Mouse (Mus musculus) CH12.LX (cell line): ENCODE data around the gene Vps37b. TPM values are rescaled to one million over a fixed set of nuclear protein-coding genes. Genes with fewer than 3 reads are reported as not detected.

Experiments used
- DNase-seq: peaks from one replicate; pipeline ENCODE4 v3.0.0-alpha.2; 2013; ENCODE audit errors: extremely low read depth
- H3K27ac ChIP-seq: 2 replicates; pipeline ENCODE4 v1.5.1; 2012; ENCODE audit warnings: low read depth, mild to moderate bottlenecking, control low read depth, moderate library complexity; ENCODE audit not compliant: insufficient read depth
- H3K27me3 ChIP-seq: replicated peaks from 2 replicates; pipeline ENCODE3; 2012; ENCODE audit warnings: inconsistent platforms
- H3K36me3 ChIP-seq, 2 experiments: replicated peaks in 1 of 2; 2 replicates each; pipeline versions ENCODE3 to v1.6.1; 2012; ENCODE audit warnings: inconsistent platforms in 1 of 2, low read length in 1 of 2, mild to moderate bottlenecking in 1 of 2, mixed read lengths in 1 of 2, moderate library complexity in 1 of 2; ENCODE audit not compliant: control insufficient read depth in 1 of 2, insufficient read depth in 1 of 2
- H3K4me1 ChIP-seq, 2 experiments: 2 replicates each; pipeline ENCODE4 v1.6.1; 2012; ENCODE audit warnings: inconsistent platforms in 1 of 2, moderate library complexity in 1 of 2; ENCODE audit not compliant: insufficient read depth in 2 of 2, control insufficient read depth in 1 of 2
- H3K4me2 ChIP-seq: 2 replicates; pipeline ENCODE4 v1.6.1; 2012; ENCODE audit warnings: low read depth, mild to moderate bottlenecking, control low read depth; ENCODE audit not compliant: poor library complexity, insufficient read depth, severe bottlenecking
- H3K4me3 ChIP-seq, 3 experiments: fragments of 150-350 bp in 1 of 3; sonication (generic) in 1 of 3; replicated peaks in 1 of 3; 2 replicates each; pipeline versions ENCODE3 to v1.5.1; 2011 to 2012; ENCODE audit warnings: low read depth in 2 of 3, low read length in 2 of 3, mild to moderate bottlenecking in 2 of 3, moderate library complexity in 2 of 3, control low read depth in 1 of 3, improper control_type of control experiment in 1 of 3, inconsistent platforms in 1 of 3, mixed read lengths in 1 of 3; ENCODE audit not compliant: poor library complexity in 1 of 3
- H3K79me2 ChIP-seq: replicated peaks from 2 replicates; pipeline ENCODE4 v1.6.1; 2012; ENCODE audit warnings: mild to moderate bottlenecking, moderate library complexity; ENCODE audit not compliant: control insufficient read depth, poor library complexity, insufficient read depth, severe bottlenecking; ENCODE audit errors: extremely low read depth
- H3K9ac ChIP-seq: 2 replicates; pipeline ENCODE4 v1.6.1; 2012; ENCODE audit warnings: low read depth, mild to moderate bottlenecking, control low read depth, moderate library complexity; ENCODE audit not compliant: insufficient read depth
- H3K9me3 ChIP-seq: replicated peaks from 2 replicates; pipeline ENCODE3; 2012; ENCODE audit warnings: low read length, inconsistent platforms, mixed read lengths
- BHLHE40 ChIP-seq: IDR thresholded peaks from 2 replicates; pipeline ENCODE4 v1.6.1; 2011; ENCODE audit warnings: mild to moderate bottlenecking, low read depth, low read length, improper control_type of control experiment
- CHD2 ChIP-seq: IDR thresholded peaks from 2 replicates; pipeline ENCODE4 v1.6.1; 2011; ENCODE audit warnings: low read length, improper control_type of control experiment
- CTCF ChIP-seq, 2 experiments: IDR thresholded peaks in 1 of 2; conservative IDR thresholded peaks in 1 of 2; 2 replicates each; pipeline ENCODE4 v1.5.1; 2011 to 2012; ENCODE audit warnings: low read depth in 2 of 2, low read length in 2 of 2, improper control_type of control experiment in 1 of 2, inconsistent platforms in 1 of 2, mild to moderate bottlenecking in 1 of 2, moderate library complexity in 1 of 2
- E2F4 ChIP-seq: IDR thresholded peaks from 2 replicates; pipeline ENCODE4 v1.6.1; 2011; ENCODE audit warnings: low read depth, low read length, improper control_type of control experiment; ENCODE audit not compliant: insufficient replicate concordance
- ELF1 ChIP-seq: IDR thresholded peaks from 2 replicates; pipeline ENCODE4 v1.6.1; 2014; ENCODE audit warnings: low read depth, mild to moderate bottlenecking, inconsistent platforms, low read length, improper control_type of control experiment
- EP300 ChIP-seq: IDR thresholded peaks from 2 replicates; pipeline ENCODE4 v1.6.1; 2011; ENCODE audit warnings: low read length, improper control_type of control experiment
- ETS1 ChIP-seq: conservative IDR thresholded peaks from 2 replicates; pipeline ENCODE4 v1.6.1; 2012; ENCODE audit warnings: low read depth, mild to moderate bottlenecking, inconsistent platforms, low read length, improper control_type of control experiment, moderate library complexity
- HCFC1 ChIP-seq: IDR thresholded peaks from 2 replicates; pipeline ENCODE4 v1.6.1; 2012; ENCODE audit warnings: low read depth, mild to moderate bottlenecking, inconsistent platforms, low read length, improper control_type of control experiment
- IRF4 ChIP-seq: IDR thresholded peaks from 2 replicates; pipeline ENCODE4 v1.6.1; 2014; ENCODE audit warnings: low read depth, mild to moderate bottlenecking, inconsistent platforms, low read length, improper control_type of control experiment
- JUN ChIP-seq: IDR thresholded peaks from 2 replicates; pipeline ENCODE4 v1.6.1; 2011; ENCODE audit warnings: low read depth, mild to moderate bottlenecking, low read length, improper control_type of control experiment, moderate library complexity; ENCODE audit not compliant: insufficient read depth
- JUND ChIP-seq: conservative IDR thresholded peaks from 2 replicates; pipeline ENCODE4 v1.6.1; 2011; ENCODE audit warnings: low read depth, low read length, improper control_type of control experiment
- KAT2A ChIP-seq: IDR thresholded peaks from 2 replicates; pipeline ENCODE4 v1.6.1; 2012; ENCODE audit warnings: low read length, improper control_type of control experiment, inconsistent platforms; ENCODE audit not compliant: insufficient replicate concordance
- MAFK ChIP-seq: IDR thresholded peaks from 2 replicates; pipeline ENCODE4 v1.6.1; 2011; ENCODE audit warnings: low read length, improper control_type of control experiment; ENCODE audit not compliant: insufficient replicate concordance
- MAZ ChIP-seq: IDR thresholded peaks from 2 replicates; pipeline ENCODE4 v1.6.1; 2012; ENCODE audit warnings: low read depth, mild to moderate bottlenecking, inconsistent platforms, low read length, improper control_type of control experiment, moderate library complexity
- MXI1 ChIP-seq: IDR thresholded peaks from 2 replicates; pipeline ENCODE4 v1.6.1; 2011; ENCODE audit warnings: mild to moderate bottlenecking, low read depth, low read length, improper control_type of control experiment
- MYC ChIP-seq: IDR thresholded peaks from 2 replicates; pipeline ENCODE4 v1.6.1; 2011; ENCODE audit warnings: low read depth, mild to moderate bottlenecking, improper control_type of control experiment, low read length
- NELFE ChIP-seq: IDR thresholded peaks from 2 replicates; pipeline ENCODE4 v1.6.1; 2011; ENCODE audit warnings: low read depth, low read length, improper control_type of control experiment
- NRF1 ChIP-seq: IDR thresholded peaks from 2 replicates; pipeline ENCODE4 v1.6.1; 2014; ENCODE audit warnings: low read depth, mild to moderate bottlenecking, inconsistent platforms, low read length, improper control_type of control experiment, moderate library complexity
- PAX5 ChIP-seq: IDR thresholded peaks from 2 replicates; pipeline ENCODE4 v1.6.1; 2012; ENCODE audit warnings: low read length, inconsistent platforms, mixed read lengths
- POLR2A ChIP-seq: IDR thresholded peaks from 2 replicates; pipeline ENCODE4 v1.6.1; 2011; ENCODE audit warnings: low read depth, mild to moderate bottlenecking, improper control_type of control experiment, low read length
- POLR2AphosphoS2 ChIP-seq: IDR thresholded peaks from 2 replicates; pipeline ENCODE4 v1.6.1; 2011; ENCODE audit warnings: low read depth, low read length, improper control_type of control experiment
- RAD21 ChIP-seq: IDR thresholded peaks from 2 replicates; pipeline ENCODE4 v1.6.1; 2011; ENCODE audit warnings: low read depth, mild to moderate bottlenecking, low read length, improper control_type of control experiment, moderate library complexity
- SMC3 ChIP-seq: IDR thresholded peaks from 2 replicates; pipeline ENCODE4 v1.6.1; 2011; ENCODE audit warnings: low read depth, low read length, improper control_type of control experiment
- TBP ChIP-seq: conservative IDR thresholded peaks from 2 replicates; pipeline ENCODE4 v1.6.1; 2011; ENCODE audit warnings: low read depth, low read length, improper control_type of control experiment
- TCF12 ChIP-seq: IDR thresholded peaks from 2 replicates; pipeline ENCODE4 v1.6.1; 2014; ENCODE audit warnings: low read depth, mild to moderate bottlenecking, inconsistent platforms, low read length, improper control_type of control experiment
- UBTF ChIP-seq: IDR thresholded peaks from 2 replicates; pipeline ENCODE4 v1.6.1; 2012; ENCODE audit warnings: low read depth, mild to moderate bottlenecking, inconsistent platforms, low read length, improper control_type of control experiment, moderate library complexity
- USF1 ChIP-seq: IDR thresholded peaks from 2 replicates; pipeline ENCODE4 v1.6.1; 2014; ENCODE audit warnings: low read depth, mild to moderate bottlenecking, inconsistent platforms, low read length, improper control_type of control experiment
- USF2 ChIP-seq: conservative IDR thresholded peaks from 2 replicates; pipeline ENCODE4 v1.6.1; 2011; ENCODE audit warnings: low read depth, low read length, improper control_type of control experiment
- ZC3H11A ChIP-seq: IDR thresholded peaks from 2 replicates; pipeline ENCODE4 v1.6.1; 2012; ENCODE audit warnings: low read depth, mild to moderate bottlenecking, inconsistent platforms, low read length, improper control_type of control experiment
- ZKSCAN1 ChIP-seq: IDR thresholded peaks from 2 replicates; pipeline ENCODE4 v1.6.1; 2012; ENCODE audit warnings: low read depth, inconsistent platforms, low read length, improper control_type of control experiment, borderline replicate concordance
- ZMIZ1 ChIP-seq: IDR thresholded peaks from 2 replicates; pipeline ENCODE4 v1.6.1; 2012; ENCODE audit warnings: low read depth, mild to moderate bottlenecking, inconsistent platforms, low read length, improper control_type of control experiment
- ZNF384 ChIP-seq: IDR thresholded peaks from 2 replicates; pipeline ENCODE4 v1.6.1; 2012; ENCODE audit warnings: low read depth, low read length, improper control_type of control experiment, inconsistent platforms
- dilution Hi-C: fragments of 300-500 bp; cut with MboI; formaldehyde crosslinking; loops from 2 replicates; pipeline ENCODE4 v1.14.3; 2020; ENCODE audit warnings: low sequenced_read_pairs; ENCODE audit not compliant: extremely low pct_unique_long_range_greater_than_20kb, extremely low pct_ligation_motif_present
- in situ Hi-C: fragments of 300-500 bp; cut with MboI; formaldehyde crosslinking; loops from 3 replicates; pipeline ENCODE4 v1.14.3; 2019; ENCODE audit warnings: low sequenced_read_pairs, low pct_ligation_motif_present, low pct_unique_long_range_greater_than_20kb, mixed read lengths
- polyA plus RNA-seq: library from polyadenylated mRNA; unstranded; fragments of >175 nt; gene quantifications from 2 replicates; pipeline ENCODE4 v1.2.1, GENCODE M21; 2012; ENCODE audit warnings: low read depth; ENCODE audit not compliant: insufficient read length
- total RNA-seq, 2 experiments: library from RNA; depleted of rRNA; stranded (reverse); fragments of 300-350 nt in 1 of 2; fragments of >200 nt in 1 of 2; gene quantifications; 2 replicates each; pipeline ENCODE4 v1.2.3; 2012 to 2014

Gene Vps37b
- total and polyA plus RNA-seq, 3 experiments, result 8.7 to 23.5 (median 10.2) TPM

- dilution Hi-C loops, result no loop called here
These were observed 57.9 kb downstream of the Vps37b start for GRCm38 (mm10) chr5:123974179-123974485.

DNA sequence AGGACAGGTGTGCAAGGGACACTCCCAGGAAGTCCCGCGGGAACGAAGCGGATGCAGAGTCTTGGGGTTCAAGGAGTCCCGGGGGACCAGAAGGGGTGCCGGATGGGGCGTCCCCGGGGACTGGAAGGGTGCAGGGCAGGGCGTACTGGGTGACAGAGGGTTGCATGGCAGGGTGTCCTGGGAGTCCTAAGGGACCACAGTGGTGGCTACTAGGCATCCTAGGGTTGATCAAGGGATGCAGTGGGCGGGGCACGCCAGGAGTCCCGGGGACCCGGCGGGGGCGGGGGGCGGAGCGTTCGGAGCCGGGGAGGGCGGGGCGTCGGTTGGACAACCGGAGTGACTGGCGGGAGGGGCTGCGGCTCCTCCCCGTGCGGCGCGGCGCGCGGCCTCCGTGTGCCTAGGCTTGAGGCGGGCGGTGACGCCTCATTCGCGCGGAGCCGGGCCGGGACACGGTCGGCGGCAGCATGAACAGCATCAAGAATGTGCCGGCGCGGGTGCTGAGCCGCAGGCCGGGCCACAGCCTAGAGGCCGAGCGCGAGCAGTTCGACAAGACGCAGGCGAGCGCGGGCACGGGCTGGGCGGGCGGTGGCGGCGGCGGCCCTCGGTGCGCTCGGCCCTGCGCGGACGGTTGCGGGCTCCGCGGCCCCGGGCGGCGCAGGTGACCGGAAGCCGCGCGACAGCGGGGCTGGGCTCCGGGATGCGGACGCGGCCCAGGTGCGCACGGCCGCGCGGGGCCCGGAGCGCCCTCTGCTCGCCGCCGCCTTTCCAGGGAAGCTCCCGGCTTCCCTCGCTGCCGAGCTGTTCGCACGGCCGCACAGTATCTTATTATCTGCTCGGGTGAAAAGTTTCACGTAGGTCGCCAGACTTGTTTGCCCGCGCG is 58.5 kb downstream of the Vps37b start, which contains the start of gene Hip1r:
Gene Hip1r, plus strand, starts transcription at position 330 of the 880 bp plus-strand sequence.
- Histone ChIP-seq H3K4me3 (peak within 1 kb of the TSS; percentile 63 to 96 (median 85)), H3K9ac (peak within 1 kb of the TSS; percentile 97), H3K9me3 (no peaks in the 10 kb centered on the region), H3K36me3 (peaks cover 0 to 7% of the 10 kb centered on the region in 2 experiments), H3K27ac (peak within 1 kb of the TSS; percentile 73), H3K4me1 (peaks cover 20 to 44% of the 10 kb centered on the region in 2 experiments), H3K4me2 (peak within 1 kb of the TSS; percentile 58), H3K27me3 (no peaks in the 10 kb centered on the region), H3K79me2 (peaks cover 39% of the 10 kb centered on the region)
- peak; percentile 77 for DNase-seq
- dilution Hi-C loops (no loop called here), in situ Hi-C loops (no loop called here)
- TF ChIP-seq TBP (no peak), NELFE (peak; percentile 85), ELF1 (no peak), MYC (no peak), USF1 (no peak), CHD2 (no peak), NRF1 (no peak; the same call in 1 of the 2 replicates), RAD21 (no peak), JUND (no peak), ZNF384 (peak; percentile 39; the same call in 1 of the 2 replicates), E2F4 (no peak), ZC3H11A (no peak), POLR2AphosphoS2 (0 out of 2 replicates have a peak, but pooled peaks have one; percentile 45), MXI1 (no peak; the same call in 1 of the 2 replicates), SMC3 (no peak), CTCF (conservative IDR thresholded peaks at IDR 0.05 in 1 of 2, IDR thresholded peaks at IDR 0.05 in 1 of 2; ENCODE audit: low read depth in 2 of 2, low read length in 2 of 2) (no peak), KAT2A (0 out of 2 replicates have a peak, but pooled peaks have one; percentile 27), TCF12 (peak; percentile 65), EP300 (peak; percentile 47; the same call in 1 of the 2 replicates), UBTF (peak; percentile 40; the same call in 1 of the 2 replicates), POLR2A (peak; percentile 81), IRF4 (peak; percentile 40), ETS1 (peak; percentile 51), ZKSCAN1 (no peak), MAFK (no peak), HCFC1 (no peak), ZMIZ1 (peak; percentile 79), PAX5 (no peak), JUN (no peak), MAZ (0 out of 2 replicates have a peak, but pooled peaks have one; percentile 5)

More at GRCm38 (mm10) chr5:123974179-123974485, 57.9 kb downstream of the Vps37b start:
- H3K79me2 ChIP-seq, result peaks cover 44% of the 10 kb centered on the region
- no peaks in the 10 kb centered on the region for H3K27me3 ChIP-seq
- H3K9ac ChIP-seq, result peak overlapping the region; percentile 97
- TF ChIP-seq BHLHE40 (peak; percentile 44), USF2 (no peak)
- peak overlapping the region; percentile 63 to 96 (median 85) for H3K4me3 ChIP-seq
- DNase-seq, result no peak
- H3K4me1 ChIP-seq, result peaks cover 23 to 49% of the 10 kb centered on the region in 2 experiments
- H3K27ac ChIP-seq, result peak overlapping the region; percentile 73
- H3K36me3 ChIP-seq, result peaks cover 0 to 10% of the 10 kb centered on the region in 2 experiments
- in situ Hi-C loops, result no loop called here
- H3K9me3 ChIP-seq, result no peaks in the 10 kb centered on the region
- H3K4me2 ChIP-seq, result peak overlapping the region; percentile 13; the same call in 1 of the 2 replicates
